Mouse (Mus musculus): ENCODE data around the gene Mblac2.

DNA sequence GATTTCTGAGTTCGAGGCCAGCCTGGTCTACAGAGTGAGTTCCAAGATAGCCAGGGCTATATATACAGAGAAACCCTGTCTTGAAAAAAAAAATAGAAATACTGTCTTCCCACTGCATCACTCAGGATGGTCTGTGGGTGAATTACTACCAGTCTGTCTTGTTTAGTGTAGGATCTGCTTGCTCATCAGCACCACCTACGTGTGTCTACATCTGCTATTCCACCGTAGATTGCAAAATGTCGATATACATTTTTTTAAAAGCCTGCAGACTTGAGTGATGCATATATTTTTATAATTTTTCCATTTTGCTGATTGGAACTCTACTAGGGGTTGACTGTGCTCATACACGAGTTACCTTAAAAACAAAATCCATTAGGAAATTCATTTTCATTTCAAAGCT lies 4.8 kb upstream of the Mblac2 start:
- TF ChIP-seq CTCF (IDR thresholded peaks at IDR 0.05; ENCODE audit: borderline replicate concordance, control insufficient read depth, extremely low read depth, insufficient read depth, low read length, poor library complexity) (no peak), POLR2A (IDR thresholded peaks at IDR 0.05; ENCODE audit: control insufficient read depth, extremely low read depth, insufficient read depth, low read length, poor library complexity) (no peak)
